Mouse (Mus musculus): ENCODE data around the gene Gm26602. TPM values are rescaled to one million over a fixed set of nuclear protein-coding genes. Genes with fewer than 3 reads are reported as not detected.

Gene Gm26602
- polyA plus RNA-seq, 1 experiment from 2014 or later = 4.3 TPM

DNA sequence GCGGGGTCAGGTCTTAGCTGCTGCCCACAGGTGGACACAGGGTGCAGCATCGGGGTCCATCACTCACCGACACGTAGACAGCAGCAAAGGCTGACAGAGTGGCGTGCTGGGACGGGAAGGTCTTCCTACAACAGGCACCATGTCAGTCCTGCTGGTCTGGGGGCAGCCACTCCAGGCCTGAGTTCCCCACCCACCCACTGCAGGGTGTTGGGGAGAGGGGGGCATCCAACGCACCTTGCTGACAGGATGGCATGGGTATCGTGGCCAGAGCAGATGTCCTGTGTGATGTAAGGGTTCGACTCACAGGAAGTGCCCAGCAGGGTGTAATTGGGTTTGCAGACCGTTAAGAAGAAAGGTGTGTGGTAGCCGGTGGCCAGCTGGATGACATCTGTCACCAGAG lies 44.1 kb upstream of the Gm26602 start:
- no peak for DNase-seq (ENCODE audit: low spot score)
- no peak overlapping the region for H3K4me3 ChIP-seq (ENCODE audit: low read depth, low read length)
- no peak overlapping the region for H3K27ac ChIP-seq (replicated peaks; ENCODE audit: low read depth, low read length)
- peaks cover 15% of the 10 kb centered on the region for H3K36me3 ChIP-seq (replicated peaks; ENCODE audit: control insufficient read depth, insufficient read depth, low read depth, low read length)
- no peak overlapping the region for H3K4me2 ChIP-seq (ENCODE audit: low read depth, low read length)
- no peak overlapping the region for H3K9ac ChIP-seq (replicated peaks; ENCODE audit: low read length)
- no peaks in the 10 kb centered on the region for H3K27me3 ChIP-seq (ENCODE audit: control insufficient read depth, insufficient read depth, low read length)
- no peak for ATAC-seq (replicated peaks; ENCODE audit: insufficient number of reproducible peaks, low FRiP score, low TSS enrichment, low read depth)
- H3K4me1 ChIP-seq (ENCODE audit: control insufficient read depth, insufficient read depth, low read length) = no peaks in the 10 kb centered on the region
- no peaks in the 10 kb centered on the region for H3K9me3 ChIP-seq (replicated peaks; ENCODE audit: control insufficient read depth, low read length)
- WGBS = 78% methylated on average over 11 of the region's 11 CpGs

DNA sequence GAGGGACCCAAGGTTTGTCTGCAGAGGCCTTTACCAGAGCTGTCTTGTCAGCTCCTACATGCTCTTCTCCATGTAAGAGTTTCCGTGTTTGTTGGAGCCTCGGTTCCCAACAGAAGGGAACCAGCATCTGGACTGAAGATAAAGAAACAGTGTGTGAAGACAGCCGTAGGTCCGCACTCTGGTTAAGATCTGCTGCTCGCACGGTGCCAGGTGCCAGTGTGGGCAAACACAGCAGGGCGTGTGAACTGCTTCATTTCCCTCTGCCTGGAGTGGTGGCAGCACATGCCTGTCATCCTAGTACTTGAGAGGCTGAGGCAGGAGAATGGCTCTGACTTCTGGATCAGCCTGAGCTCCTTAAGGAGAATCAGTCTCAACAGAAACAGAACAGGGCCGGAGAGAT lies 38.8 kb upstream of the Gm26602 start:
- no peak overlapping the region for H3K27ac ChIP-seq (replicated peaks; ENCODE audit: low read depth, low read length)
- DNase-seq (ENCODE audit: low spot score) (no peak), ATAC-seq (replicated peaks; ENCODE audit: insufficient number of reproducible peaks, low FRiP score, low TSS enrichment, low read depth) (no peak)
- WGBS = 89% methylated on average over 8 of the region's 8 CpGs
- no peaks in the 10 kb centered on the region for H3K9me3 ChIP-seq (replicated peaks; ENCODE audit: control insufficient read depth, low read length)
- no peak overlapping the region for H3K4me3 ChIP-seq (ENCODE audit: low read depth, low read length)
- no peaks in the 10 kb centered on the region; the same call in 1 of the 2 replicates for H3K36me3 ChIP-seq (replicated peaks; ENCODE audit: control insufficient read depth, insufficient read depth, low read depth, low read length)
- no peaks in the 10 kb centered on the region for H3K27me3 ChIP-seq (ENCODE audit: control insufficient read depth, insufficient read depth, low read length)
- H3K4me1 ChIP-seq (ENCODE audit: control insufficient read depth, insufficient read depth, low read length) = peaks cover 6% of the 10 kb centered on the region
- H3K4me2 ChIP-seq (ENCODE audit: low read depth, low read length) = no peak overlapping the region
- H3K9ac ChIP-seq (replicated peaks; ENCODE audit: low read length) = no peak overlapping the region

DNA sequence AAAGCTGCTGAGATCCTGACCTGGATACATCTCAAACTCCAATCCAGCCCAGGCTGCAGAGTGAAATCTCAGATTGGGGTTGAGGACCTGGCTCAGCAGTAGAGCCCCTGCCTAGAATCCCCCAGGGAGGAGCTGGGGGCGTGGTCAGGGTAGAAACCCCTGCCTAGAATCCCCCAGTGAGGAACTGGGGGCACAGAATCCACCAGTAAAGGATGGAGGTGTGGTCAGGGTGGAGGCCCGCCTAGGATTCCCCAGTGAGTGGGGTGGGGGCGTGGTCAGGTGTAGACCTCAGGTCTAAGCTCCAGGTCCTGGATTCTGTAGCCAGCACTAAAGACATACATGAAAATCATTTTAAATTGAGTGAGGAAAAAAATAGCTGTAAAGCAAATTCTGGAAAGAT lies 37.8 kb upstream of the Gm26602 start:
- Histone ChIP-seq H3K4me3 (ENCODE audit: low read depth, low read length) (peak overlapping the region; percentile 51), H3K36me3 (replicated peaks; ENCODE audit: control insufficient read depth, insufficient read depth, low read depth, low read length) (no peaks in the 10 kb centered on the region; the same call in 1 of the 2 replicates), H3K27me3 (ENCODE audit: control insufficient read depth, insufficient read depth, low read length) (no peaks in the 10 kb centered on the region), H3K9me3 (replicated peaks; ENCODE audit: control insufficient read depth, low read length) (no peaks in the 10 kb centered on the region), H3K9ac (replicated peaks; ENCODE audit: low read length) (peak overlapping the region; percentile 81), H3K4me2 (ENCODE audit: low read depth, low read length) (peak overlapping the region; percentile 41), H3K4me1 (ENCODE audit: control insufficient read depth, insufficient read depth, low read length) (peaks cover 6% of the 10 kb centered on the region), H3K27ac (replicated peaks; ENCODE audit: low read depth, low read length) (no peak overlapping the region)
- WGBS = 52% methylated on average over 3 of the region's 3 CpGs
- ATAC-seq (replicated peaks; ENCODE audit: insufficient number of reproducible peaks, low FRiP score, low TSS enrichment, low read depth) (no peak), DNase-seq (ENCODE audit: low spot score) (no peak)

DNA sequence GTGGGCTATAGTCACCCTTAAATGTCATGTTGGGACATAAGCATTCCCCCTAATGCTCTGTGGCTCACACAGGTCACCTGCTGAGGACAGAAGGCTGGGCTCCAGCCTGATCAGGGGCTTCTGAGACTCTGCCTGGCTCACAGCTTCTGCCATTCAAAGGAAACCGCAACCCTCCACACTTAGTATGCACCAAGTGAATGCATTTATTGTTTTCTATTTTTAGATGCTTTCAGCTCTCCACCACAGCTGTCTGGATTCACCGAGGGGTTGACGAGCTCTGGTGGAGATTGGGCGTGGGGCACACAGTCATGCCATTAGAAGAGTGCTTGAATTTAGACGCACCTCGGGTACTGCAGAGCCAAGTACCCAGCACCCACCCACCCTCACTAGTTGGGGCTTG lies 37.3 kb upstream of the Gm26602 start:
- H3K27me3 ChIP-seq (ENCODE audit: control insufficient read depth, insufficient read depth, low read length) = no peaks in the 10 kb centered on the region
- ATAC-seq (replicated peaks; ENCODE audit: insufficient number of reproducible peaks, low FRiP score, low TSS enrichment, low read depth) (no peak), DNase-seq (ENCODE audit: low spot score) (no peak)
- H3K9me3 ChIP-seq (replicated peaks; ENCODE audit: control insufficient read depth, low read length) = no peaks in the 10 kb centered on the region
- H3K4me2 ChIP-seq (ENCODE audit: low read depth, low read length) = peak overlapping the region; percentile 41
- H3K9ac ChIP-seq (replicated peaks; ENCODE audit: low read length) = peak overlapping the region; percentile 81
- WGBS = 10% methylated on average over 6 of the region's 6 CpGs
- peaks cover 6% of the 10 kb centered on the region for H3K4me1 ChIP-seq (ENCODE audit: control insufficient read depth, insufficient read depth, low read length)
- no peaks in the 10 kb centered on the region; the same call in 1 of the 2 replicates for H3K36me3 ChIP-seq (replicated peaks; ENCODE audit: control insufficient read depth, insufficient read depth, low read depth, low read length)
- 0 out of 2 replicates have a peak overlapping the region, but pooled peaks have one; percentile 37 for H3K27ac ChIP-seq (replicated peaks; ENCODE audit: low read depth, low read length)
- H3K4me3 ChIP-seq (ENCODE audit: low read depth, low read length) = peak overlapping the region; percentile 51

DNA sequence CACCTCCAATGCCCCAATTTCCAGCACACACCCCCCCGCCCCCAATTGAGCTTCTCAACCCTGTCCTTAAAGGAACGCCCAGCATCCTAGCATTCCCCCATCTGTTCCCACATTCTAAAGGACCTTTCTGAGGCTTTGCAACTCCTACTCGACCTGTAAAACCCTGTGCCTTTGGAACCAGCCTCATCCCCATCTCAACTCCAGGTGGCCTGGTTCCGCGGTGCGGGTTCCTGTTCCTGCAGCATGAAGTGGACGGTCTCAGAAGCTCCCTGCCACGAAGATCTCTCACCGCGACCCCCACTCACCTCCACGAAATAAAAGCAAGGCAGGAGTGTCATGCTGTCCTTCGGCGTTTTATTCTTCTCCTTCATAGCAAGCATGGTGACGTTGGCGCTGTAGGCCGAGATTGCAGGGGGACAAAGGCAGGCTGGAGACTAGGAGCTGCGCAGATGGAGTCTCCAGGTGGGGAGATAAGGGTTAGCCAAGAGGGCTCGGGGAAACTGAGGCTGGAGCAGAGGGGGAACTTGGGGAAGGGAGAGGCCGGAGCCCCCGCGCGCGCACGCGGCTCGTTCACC lies 36.9 kb upstream of the Gm26602 start:
- peak; percentile 35; the same call in 1 of the 2 replicates for ATAC-seq (replicated peaks; ENCODE audit: insufficient number of reproducible peaks, low FRiP score, low TSS enrichment, low read depth)
- Histone ChIP-seq H3K27me3 (ENCODE audit: control insufficient read depth, insufficient read depth, low read length) (no peaks in the 10 kb centered on the region), H3K4me1 (ENCODE audit: control insufficient read depth, insufficient read depth, low read length) (peaks cover 6% of the 10 kb centered on the region), H3K4me3 (ENCODE audit: low read depth, low read length) (peak overlapping the region; percentile 51), H3K27ac (replicated peaks; ENCODE audit: low read depth, low read length) (peak overlapping the region; percentile 37), H3K36me3 (replicated peaks; ENCODE audit: control insufficient read depth, insufficient read depth, low read depth, low read length) (no peaks in the 10 kb centered on the region; the same call in 1 of the 2 replicates), H3K9ac (replicated peaks; ENCODE audit: low read length) (peak overlapping the region; percentile 81), H3K9me3 (replicated peaks; ENCODE audit: control insufficient read depth, low read length) (no peaks in the 10 kb centered on the region), H3K4me2 (ENCODE audit: low read depth, low read length) (peak overlapping the region; percentile 41)
- 2% methylated on average over 26 of the region's 26 CpGs for WGBS
- DNase-seq (ENCODE audit: low spot score) = peak; percentile 59

DNA sequence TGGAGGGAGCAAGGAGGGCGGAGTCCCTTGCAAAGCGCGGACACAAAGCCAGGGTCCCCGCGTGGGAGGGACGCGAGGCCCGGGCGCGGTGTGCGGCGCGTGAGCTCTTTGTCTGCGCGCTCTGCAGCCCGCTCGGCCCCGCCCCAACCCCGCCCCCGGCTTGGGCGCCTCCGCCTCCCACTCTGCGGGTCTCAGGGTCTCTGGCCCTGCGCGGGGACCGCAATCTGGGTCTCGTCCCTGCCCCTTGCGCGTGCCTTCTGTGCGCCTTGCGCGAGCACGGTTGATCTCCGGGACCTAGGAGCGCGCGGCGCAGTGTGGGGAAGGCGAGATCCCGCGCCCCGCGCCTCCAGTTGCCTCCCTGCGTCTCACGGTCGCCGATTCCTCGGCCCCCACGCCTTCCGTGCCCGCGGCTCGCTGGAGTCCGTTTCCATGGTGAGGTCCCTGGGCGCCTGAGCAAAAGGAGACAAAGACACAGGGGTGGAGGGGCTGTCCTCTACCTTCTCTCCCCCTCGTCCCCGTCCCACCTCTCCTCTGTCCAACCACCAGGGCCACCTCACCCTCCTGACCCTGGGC lies 36.3 kb upstream of the Gm26602 start, which contains the start of the genes Prtn3 and Plppr3:
Prtn3 (plus strand) TSS at position 187 of the 573 bp plus-strand sequence.
Plppr3 (minus strand) TSS at position 345 of the 573 bp plus-strand sequence.
- Histone ChIP-seq H3K27me3 (ENCODE audit: control insufficient read depth, insufficient read depth, low read length) (no peaks in the 10 kb centered on the region), H3K9ac (replicated peaks; ENCODE audit: low read length) (peak within 1 kb of the TSS; percentile 81), H3K9me3 (replicated peaks; ENCODE audit: control insufficient read depth, low read length) (no peaks in the 10 kb centered on the region), H3K4me1 (ENCODE audit: control insufficient read depth, insufficient read depth, low read length) (peaks cover 6% of the 10 kb centered on the region), H3K4me2 (ENCODE audit: low read depth, low read length) (peak within 1 kb of the TSS; percentile 41), H3K36me3 (replicated peaks; ENCODE audit: control insufficient read depth, insufficient read depth, low read depth, low read length) (no peaks in the 10 kb centered on the region; the same call in 1 of the 2 replicates), H3K27ac (replicated peaks; ENCODE audit: low read depth, low read length) (peak within 1 kb of the TSS; percentile 37), H3K4me3 (ENCODE audit: low read depth, low read length) (peak within 1 kb of the TSS; percentile 51)
- 0% methylated on average over 56 of the region's 57 CpGs for WGBS
- peak; percentile 84 for DNase-seq (ENCODE audit: low spot score)
- peak; percentile 86 for ATAC-seq (replicated peaks; ENCODE audit: insufficient number of reproducible peaks, low FRiP score, low TSS enrichment, low read depth)

DNA sequence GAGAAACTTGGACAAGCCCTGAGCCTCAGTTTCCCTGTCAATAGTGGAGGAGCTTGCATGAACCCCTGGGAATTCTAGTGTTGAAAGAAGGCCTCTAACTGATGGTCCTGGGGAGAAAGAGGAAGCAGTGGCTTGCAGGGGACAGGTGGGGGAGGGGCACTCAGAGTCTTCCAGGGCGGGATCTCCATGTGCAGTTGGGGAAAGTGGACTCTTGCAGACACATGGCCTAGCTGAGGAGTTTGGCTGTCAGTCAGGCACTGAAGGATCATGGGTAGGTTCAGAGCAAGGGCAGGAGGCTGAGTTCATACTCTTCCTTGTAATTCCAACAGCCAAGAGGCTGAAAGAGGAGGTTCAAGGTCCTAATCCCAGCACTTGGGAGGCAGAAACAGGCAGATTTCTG lies 33.5 kb upstream of the Gm26602 start:
- no peak for DNase-seq (ENCODE audit: low spot score)
- WGBS = 27% methylated on average over 1 of the region's 1 CpGs
- Histone ChIP-seq H3K9me3 (replicated peaks; ENCODE audit: control insufficient read depth, low read length) (no peaks in the 10 kb centered on the region), H3K36me3 (replicated peaks; ENCODE audit: control insufficient read depth, insufficient read depth, low read depth, low read length) (no peaks in the 10 kb centered on the region), H3K27me3 (ENCODE audit: control insufficient read depth, insufficient read depth, low read length) (no peaks in the 10 kb centered on the region), H3K4me2 (ENCODE audit: low read depth, low read length) (no peak overlapping the region), H3K4me1 (ENCODE audit: control insufficient read depth, insufficient read depth, low read length) (peaks cover 6% of the 10 kb centered on the region), H3K9ac (replicated peaks; ENCODE audit: low read length) (no peak overlapping the region), H3K27ac (replicated peaks; ENCODE audit: low read depth, low read length) (no peak overlapping the region), H3K4me3 (ENCODE audit: low read depth, low read length) (no peak overlapping the region)
- no peak for ATAC-seq (replicated peaks; ENCODE audit: insufficient number of reproducible peaks, low FRiP score, low TSS enrichment, low read depth)

DNA sequence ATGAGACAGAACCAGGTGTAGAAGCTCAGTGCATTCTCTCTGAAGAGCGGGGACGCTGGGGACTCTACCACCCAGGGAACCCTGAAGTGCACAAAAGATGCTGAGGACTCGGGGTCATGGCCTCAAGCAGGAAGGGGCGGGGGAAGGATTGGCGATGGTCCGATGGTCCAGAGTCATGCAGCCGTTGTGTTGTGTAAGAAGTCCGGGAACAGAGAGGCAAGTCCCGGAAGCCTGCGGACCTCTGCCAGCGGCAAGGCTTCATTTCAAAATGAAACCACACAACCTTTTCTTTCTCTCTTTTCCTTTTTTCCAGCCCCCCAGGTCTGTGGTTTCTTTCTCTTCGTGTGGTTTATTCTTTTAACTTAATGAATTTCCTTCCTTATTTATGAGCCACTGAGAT lies 32.9 kb upstream of the Gm26602 start:
- peaks cover 5% of the 10 kb centered on the region for H3K4me1 ChIP-seq (ENCODE audit: control insufficient read depth, insufficient read depth, low read length)
- no peak overlapping the region for H3K4me2 ChIP-seq (ENCODE audit: low read depth, low read length)
- no peaks in the 10 kb centered on the region for H3K36me3 ChIP-seq (replicated peaks; ENCODE audit: control insufficient read depth, insufficient read depth, low read depth, low read length)
- 53% methylated on average over 12 of the region's 12 CpGs for WGBS
- H3K27ac ChIP-seq (replicated peaks; ENCODE audit: low read depth, low read length) = no peak overlapping the region
- H3K4me3 ChIP-seq (ENCODE audit: low read depth, low read length) = no peak overlapping the region
- ATAC-seq (replicated peaks; ENCODE audit: insufficient number of reproducible peaks, low FRiP score, low TSS enrichment, low read depth) (no peak), DNase-seq (ENCODE audit: low spot score) (no peak)
- H3K9ac ChIP-seq (replicated peaks; ENCODE audit: low read length) = no peak overlapping the region
- peaks cover 4% of the 10 kb centered on the region; the same call in 1 of the 2 replicates for H3K27me3 ChIP-seq (ENCODE audit: control insufficient read depth, insufficient read depth, low read length)
- no peaks in the 10 kb centered on the region for H3K9me3 ChIP-seq (replicated peaks; ENCODE audit: control insufficient read depth, low read length)

Measured in embryonic facial prominence, embryonic 11.5 days (tissue).